Mouse (Mus musculus): ENCODE measurements around the gene Pole3. TPM values are rescaled to one million over a fixed set of nuclear protein-coding genes. Genes with fewer than 3 reads are reported as not detected.

Pole3 gene
- total RNA-seq, 4 experiments from 2014 or later: 16.9 to 21.1 (median 17.9) TPM

DNA sequence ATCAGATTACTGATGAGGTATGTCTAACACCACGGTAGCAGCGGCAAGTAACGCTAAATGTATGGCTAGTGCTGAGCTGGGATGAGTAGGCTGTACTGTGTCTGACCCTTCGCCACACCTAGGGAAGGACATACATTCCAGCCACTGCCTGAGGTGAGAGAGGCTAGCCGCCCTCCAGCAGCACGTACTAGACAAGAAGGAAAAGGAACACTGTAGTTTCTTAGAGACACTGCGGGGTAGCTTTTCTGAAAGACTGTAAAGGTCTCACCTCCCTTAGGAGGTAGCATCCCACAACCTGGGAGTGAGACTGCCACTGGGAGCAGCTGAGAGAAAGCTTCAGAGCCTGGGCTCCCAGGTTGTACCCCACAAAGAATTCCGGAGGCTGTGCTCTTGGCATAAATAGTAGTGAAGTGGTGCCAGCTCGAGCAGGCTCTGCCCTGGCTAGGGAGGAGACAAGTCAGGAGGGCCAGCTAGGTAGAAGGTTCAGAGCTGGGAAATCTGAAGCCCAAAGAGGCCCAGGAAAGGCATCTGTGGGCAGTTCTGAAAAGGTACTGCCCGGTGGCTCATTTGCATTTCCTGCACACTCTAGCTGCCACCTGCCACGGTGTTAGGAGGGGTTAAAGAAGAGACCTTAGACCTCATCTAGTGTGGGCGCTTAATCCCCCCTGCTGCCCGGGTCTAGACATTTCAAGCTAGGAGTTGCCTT lies 6.3 kb downstream of the Pole3 start:
- no peak for DNase-seq (ENCODE audit: low spot score)

- DNase-seq (ENCODE audit: low spot score): no peak
Observed at GRCm38 (mm10) chr4:62517538-62518415, 7.1 kb downstream of the Pole3 start.

DNA sequence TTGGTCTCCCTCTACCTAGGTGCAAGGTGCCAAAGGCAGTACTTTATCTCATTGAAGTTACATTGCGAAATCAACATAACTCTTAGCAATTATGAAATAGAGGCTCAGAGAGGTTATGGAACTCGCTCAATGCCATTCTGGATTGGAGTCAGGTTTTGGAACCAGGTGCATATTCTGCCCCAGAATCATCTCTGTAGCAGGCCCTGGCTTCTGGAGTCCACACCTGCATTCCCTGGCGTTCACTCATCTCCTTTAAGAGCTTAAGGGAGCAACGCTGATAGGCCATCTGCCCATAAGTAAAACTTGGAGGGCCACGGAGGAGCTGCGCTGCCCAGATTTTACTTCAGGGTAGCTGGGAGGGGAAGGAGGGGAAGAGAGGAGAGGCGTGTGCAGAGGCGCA lies 7.8 kb downstream of the Pole3 start:
- DNase-seq (ENCODE audit: low spot score): no peak

DNA sequence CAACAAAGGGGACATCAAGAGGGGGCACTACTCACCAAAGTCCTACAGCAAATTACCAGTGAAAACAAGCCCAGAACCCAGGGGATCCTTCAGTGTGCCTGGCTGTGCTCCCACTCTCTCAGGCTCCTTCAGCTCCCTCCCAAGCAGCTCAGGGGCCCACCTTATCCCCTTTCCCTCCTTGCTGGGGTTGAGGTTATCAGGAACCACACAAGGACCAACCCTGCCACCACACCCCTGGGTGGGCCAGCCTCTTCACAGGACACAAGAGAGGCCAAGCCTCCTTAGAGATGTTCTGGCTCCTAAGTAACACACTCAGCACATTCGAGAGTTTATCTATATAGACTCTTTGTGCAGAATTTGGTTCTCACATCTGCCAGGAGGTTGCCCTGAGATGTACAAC lies 8.3 kb downstream of the Pole3 start:
- DNase-seq (ENCODE audit: low spot score): no peak

DNA sequence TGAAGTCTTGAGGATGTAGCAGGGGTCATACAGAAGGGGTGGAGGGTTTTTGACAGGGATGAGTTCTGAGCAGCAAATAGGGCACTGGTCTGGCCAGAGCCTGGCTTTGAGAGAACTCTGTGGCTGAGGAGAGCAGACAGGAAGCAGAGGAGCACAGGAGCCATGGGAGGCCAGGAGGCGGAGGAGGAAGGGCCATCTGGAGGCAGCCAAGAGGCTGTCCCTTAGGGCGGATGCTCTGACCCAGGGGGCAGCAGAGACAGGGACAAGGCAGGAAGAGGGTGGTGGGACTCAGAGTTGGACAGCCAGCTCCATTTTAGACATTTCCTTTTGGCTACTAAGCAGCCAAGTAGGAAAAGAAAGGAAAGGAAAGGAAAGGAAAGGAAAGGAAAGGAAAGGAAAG lies 8.8 kb downstream of the Pole3 start:
- peak; percentile 72 for DNase-seq (ENCODE audit: low spot score)

DNA sequence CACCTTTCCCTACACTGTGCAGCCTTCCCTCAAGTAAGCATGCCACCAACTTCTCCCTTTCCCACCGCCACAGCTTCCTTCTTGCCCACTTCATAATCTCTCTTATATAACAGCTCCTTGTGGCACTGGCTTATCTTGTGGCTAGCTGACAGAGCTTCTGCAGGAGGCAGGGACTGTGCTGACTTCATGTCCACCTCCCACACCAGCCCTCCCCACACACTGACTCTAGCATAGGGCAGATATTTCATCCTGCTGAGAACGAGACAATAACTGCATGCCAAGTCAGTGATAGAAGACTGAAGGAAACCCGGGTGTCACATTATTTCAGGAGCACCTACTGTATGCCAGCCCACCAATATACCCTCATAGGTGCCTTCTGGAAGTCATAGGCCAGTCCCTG lies 9.4 kb downstream of the Pole3 start:
- DNase-seq (ENCODE audit: low spot score): no peak

- DNase-seq (ENCODE audit: low spot score): no peak
Observed at GRCm38 (mm10) chr4:62514995-62515394, 9.9 kb downstream of the Pole3 start.

- no peak for DNase-seq (ENCODE audit: low spot score)
Observed at GRCm38 (mm10) chr4:62513998-62514506, 10.8 kb downstream of the Pole3 start.

- no peak for DNase-seq (ENCODE audit: low spot score)
Observed at GRCm38 (mm10) chr4:62509946-62510345, 14.9 kb downstream of the Pole3 start.

DNA sequence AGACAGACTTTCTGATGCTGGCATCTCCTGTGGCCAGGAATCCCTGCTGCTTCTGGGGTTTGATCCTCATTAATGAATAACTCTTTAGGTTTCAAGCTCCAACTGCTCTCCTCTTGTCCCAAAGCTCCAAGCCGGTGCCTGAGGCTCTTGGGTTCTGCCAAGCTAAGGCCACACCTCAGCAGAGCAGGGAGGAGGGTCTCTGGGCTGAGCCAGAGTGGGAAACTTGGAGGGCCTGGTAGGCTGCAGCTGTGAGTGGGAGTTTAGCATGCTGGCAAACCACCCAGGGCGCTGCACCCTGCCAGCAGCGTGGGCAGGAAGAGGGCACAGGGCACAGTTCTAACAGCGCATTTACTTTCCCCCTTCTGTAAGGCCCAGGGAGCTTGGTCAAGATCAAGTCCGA lies 16.0 kb downstream of the Pole3 start:
- no peak for DNase-seq (ENCODE audit: low spot score)

DNA sequence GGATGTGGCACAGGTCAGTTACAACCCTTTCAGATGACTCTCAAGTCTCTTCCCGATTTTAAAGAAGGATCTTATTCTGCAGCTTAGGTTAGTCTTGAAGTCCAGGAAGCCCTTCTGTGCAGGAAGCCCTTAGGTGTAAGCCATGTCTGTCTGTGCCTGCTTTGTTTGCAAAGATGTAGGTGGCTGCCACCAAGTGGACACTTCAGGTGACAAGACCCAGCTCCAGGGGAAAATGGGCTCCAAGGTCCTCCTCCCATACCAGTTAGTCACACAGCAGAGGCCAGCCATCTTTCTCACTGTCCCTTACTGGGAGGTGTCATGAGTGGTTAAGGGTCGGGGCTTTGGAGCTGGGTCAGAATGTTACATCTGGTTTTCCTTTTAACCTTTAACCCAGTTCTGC lies 18.1 kb downstream of the Pole3 start:
- no peak for DNase-seq (ENCODE audit: low spot score)

DNA sequence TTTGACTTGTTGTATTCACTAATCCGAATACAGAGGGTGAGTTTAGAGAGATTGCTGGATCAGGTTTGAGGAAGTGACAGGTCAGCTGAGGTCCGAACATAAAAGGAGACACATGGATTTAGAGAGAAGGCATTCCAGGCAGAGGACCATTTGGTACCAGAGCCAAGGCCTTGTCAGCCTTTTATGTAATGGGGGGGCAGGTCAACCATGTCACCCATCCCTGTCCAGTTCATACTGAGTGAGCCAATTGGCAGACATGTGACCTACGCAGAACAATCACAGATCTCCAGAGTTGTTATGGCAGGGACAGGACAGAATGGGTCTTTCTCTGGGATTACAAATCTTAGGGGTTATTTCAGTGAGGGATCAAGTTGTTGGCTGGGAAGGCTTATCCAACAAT lies 18.9 kb downstream of the Pole3 start:
- no peak for DNase-seq (ENCODE audit: low spot score)

- DNase-seq (ENCODE audit: low spot score): no peak
Observed at GRCm38 (mm10) chr4:62503374-62503970, 21.4 kb downstream of the Pole3 start, which contains the start of gene Hdhd3. Gene Hdhd3 (minus strand): TSS chr4:62503467.

DNA sequence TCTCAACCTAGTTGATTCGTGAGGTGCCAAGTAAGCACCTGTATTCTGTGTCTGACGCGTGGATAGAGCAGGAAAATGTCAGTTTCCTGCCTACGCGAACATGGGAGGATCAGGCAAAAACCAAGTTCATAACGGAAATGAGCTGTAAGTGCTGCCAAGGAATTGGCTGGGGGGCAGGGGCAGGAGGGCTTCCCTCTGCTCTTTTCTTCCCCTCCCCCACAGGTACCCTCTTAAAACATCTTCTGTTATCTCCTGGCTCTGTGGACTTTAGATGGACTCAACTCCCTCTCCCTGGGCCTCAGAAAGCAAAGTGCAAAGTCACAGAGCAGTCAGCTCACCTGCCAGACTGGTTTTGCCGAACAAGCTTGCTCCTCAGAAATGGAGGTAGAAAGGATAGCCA lies 21.9 kb downstream of the Pole3 start:
- DNase-seq (ENCODE audit: low spot score): no peak

DNA sequence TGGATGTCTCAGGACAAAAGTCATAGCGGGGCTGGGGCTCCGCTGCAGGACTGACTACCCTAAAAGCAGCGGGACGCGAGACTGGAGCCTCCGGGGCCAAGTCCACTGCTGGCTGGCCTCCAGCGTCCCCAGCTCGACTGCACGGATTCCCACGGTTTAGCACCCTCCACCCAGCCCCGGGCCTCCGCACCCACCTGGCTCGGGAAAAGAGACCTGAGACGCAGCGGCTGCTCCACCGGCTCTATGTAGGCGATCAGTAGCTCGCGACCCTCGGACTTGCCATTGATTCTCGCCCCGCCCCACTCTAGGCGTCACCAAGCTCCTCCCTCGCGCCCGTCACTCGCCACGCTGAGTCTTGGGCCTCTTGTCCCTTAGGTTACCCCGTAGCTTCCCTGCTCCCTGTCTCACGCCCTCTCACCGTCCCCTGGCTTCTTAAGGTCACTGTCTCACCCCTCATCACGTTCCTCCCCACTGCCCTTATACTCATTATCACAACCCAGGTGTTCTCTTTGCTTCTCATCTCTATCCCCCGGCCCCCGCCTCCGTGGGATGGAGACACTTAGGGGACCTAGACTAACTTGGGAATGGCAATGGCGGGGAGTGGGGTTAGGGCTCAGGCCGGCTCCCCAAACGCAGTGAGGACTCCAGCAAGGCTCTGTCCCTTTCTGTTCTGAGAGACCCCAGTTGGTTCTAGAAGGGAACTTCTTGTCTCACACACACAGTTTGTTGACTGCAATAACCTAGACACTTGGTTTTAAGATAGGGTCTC lies 22.7 kb downstream of the Pole3 start:
- peak; percentile 94 for DNase-seq (ENCODE audit: low spot score)

DNA sequence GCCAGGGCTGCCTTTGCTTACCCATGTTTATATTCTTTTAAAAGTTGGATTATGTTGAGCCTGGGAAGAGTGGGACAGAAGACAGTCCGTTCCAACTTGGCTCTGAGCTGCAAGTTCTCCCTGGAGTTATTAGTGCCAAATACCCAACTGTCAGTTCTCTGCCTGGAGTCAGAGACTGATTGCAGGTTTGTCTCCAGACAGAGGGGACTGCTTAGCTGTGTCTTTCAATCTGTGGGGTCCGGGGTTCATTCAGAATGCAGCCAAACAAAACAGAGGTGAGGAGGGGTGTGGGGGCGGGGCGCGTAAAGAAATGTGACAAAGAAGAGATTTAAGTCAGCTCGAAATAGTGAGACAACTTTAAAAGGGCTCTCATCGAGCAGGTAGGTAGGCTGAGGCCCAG lies 23.3 kb downstream of the Pole3 start:
- no peak for DNase-seq (ENCODE audit: low spot score)

DNA sequence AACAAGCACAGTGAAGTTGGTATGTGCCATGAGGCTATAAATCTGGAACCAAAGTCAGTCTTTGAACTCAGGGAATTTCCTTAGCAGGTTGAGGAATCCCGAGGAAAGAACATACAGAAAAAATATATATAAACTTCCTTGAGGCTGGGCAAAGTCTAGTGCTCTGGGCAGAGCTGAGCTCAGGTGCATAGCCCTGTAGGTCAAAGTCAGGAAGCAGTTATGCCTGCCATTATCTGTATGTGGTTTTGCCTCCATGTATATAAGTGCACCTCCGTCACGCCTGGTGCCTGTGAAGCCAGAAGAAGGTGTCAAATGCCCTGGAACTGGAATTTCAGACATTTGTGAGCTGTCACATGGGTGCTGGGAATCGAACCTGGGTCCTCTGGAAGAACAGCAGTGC lies 24.1 kb downstream of the Pole3 start:
- no peak for DNase-seq (ENCODE audit: low spot score)

DNA sequence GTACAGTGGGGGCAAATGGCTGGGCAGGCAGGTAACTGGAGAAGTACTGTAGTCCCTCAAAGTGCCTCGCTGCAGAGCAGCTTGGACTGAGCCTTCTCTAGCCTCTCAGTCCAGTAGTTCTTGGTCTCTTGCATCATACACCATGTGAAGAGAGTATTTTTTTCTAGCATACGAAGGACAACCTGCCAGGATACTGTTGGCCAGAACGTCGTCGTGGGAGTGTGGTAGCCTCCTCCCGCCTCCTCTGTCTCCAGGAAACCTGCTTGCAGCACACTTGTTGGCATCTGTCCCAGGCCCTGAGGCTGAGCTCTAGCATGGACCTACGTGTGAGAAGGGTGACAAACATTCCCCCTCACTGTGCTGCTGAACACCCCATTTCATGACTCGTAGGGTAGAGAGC lies 28.1 kb downstream of the Pole3 start:
- DNase-seq (ENCODE audit: low spot score): no peak

DNA sequence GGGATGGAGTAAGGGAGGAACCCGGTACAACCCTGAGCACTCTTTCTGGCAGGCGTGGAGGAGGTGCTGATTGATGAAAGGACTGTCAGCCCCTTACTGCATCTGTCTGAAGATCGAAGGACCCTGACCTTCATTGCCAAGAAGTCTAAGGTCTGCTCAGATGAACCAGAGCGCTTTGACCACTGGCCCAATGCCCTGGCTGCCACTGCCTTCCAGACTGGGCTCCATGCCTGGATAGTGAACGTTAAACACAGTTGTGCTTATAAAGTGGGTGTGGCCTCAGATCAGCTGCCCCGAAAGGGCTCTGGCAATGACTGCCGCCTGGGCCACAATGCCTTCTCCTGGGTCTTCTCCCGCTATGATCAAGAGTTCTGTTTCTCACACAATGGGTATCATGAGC lies 28.9 kb downstream of the Pole3 start:
- DNase-seq (ENCODE audit: low spot score): peak; percentile 43

GRCm38 (mm10) chr4:62494230-62494629 lies 30.6 kb downstream of the Pole3 start:
- DNase-seq (ENCODE audit: low spot score): no peak

DNA sequence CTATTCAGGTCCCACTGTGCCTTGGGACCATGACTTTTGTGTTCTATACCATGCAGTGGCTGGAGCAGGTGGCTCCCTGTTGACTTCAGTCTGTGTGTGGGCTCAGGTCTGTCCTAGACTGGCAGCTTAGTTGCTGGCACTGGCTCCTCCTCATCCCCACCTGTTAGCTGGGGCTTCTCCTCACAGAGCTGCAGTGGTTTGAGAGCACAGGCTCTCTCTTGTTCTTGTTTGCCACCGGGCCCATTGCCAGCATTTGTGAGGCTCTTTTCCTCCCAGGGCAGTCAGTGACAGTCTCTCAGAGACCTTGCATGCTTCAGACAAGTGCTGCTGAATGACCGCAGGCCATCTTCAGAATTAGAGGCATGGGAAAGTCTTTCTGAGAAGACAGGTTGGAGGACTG lies 32.2 kb downstream of the Pole3 start:
- no peak for DNase-seq (ENCODE audit: low spot score)

DNA sequence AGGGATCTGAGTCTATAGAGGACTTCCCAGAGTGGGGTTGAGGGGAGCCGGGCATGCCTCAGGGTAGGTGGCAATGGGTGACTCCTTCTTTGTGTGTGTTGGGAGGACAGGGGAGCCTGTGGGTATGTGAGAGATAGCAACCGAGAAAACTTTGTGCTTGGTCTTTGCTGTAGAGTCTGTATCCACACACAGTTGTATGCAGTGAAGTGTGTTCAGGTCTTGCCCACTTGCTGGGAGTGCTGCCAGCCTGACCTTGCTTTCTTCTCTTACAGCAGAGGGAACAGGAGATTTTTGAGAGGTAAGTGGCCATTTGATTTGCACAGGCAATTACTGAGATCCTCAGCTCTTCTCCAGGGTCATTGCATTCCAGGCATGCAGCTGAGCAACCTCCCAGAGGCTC lies 37.0 kb downstream of the Pole3 start:
- DNase-seq (ENCODE audit: low spot score): no peak

All from heart, adult 8-10 months (tissue).